Mouse (Mus musculus) lung, postnatal 0 days (tissue): ENCODE measurements around the gene Ttll12. TPM values are rescaled to one million over a fixed set of nuclear protein-coding genes. Genes with fewer than 3 reads are reported as not detected.

Source experiments
- ATAC-seq: fragments of 200-750 bp; cut with Nextera tagmentation; 2 replicates; pipeline ENCODE4 v1.8.0; 2017; ENCODE audit warnings: moderate library complexity
- DNase-seq: peaks from one replicate; pipeline ENCODE4 v3.0.0-alpha.2; 2016; ENCODE audit warnings: low spot score
- H3K27ac ChIP-seq: fragments of 300-500 bp; sonication (generic); 2 replicates; pipeline ENCODE4 v1.5.1; 2014; ENCODE audit warnings: antibody characterized with exemption, mild to moderate bottlenecking, low read length, mixed read lengths
- H3K27me3 ChIP-seq: fragments of 300-500 bp; sonication (generic); replicated peaks from 2 replicates; pipeline ENCODE4 v1.6.1; 2014; ENCODE audit warnings: low read length, mixed read lengths; ENCODE audit not compliant: insufficient read depth
- H3K36me3 ChIP-seq: fragments of 300-500 bp; sonication (generic); 2 replicates; pipeline ENCODE4 v1.6.1; 2014; ENCODE audit warnings: low read length, mixed read lengths; ENCODE audit not compliant: insufficient read depth
- H3K4me1 ChIP-seq: fragments of 300-500 bp; sonication (generic); 2 replicates; pipeline ENCODE4 v1.6.1; 2014; ENCODE audit warnings: antibody characterized with exemption, low read depth, low read length, mixed read lengths; ENCODE audit not compliant: insufficient read depth
- H3K4me2 ChIP-seq: fragments of 300-500 bp; sonication (generic); replicated peaks from 2 replicates; pipeline ENCODE4 v1.6.1; 2014; ENCODE audit warnings: low read depth, mild to moderate bottlenecking, low read length, moderate library complexity, mixed read lengths
- H3K4me3 ChIP-seq: fragments of 300-500 bp; sonication (generic); 2 replicates; pipeline ENCODE4 v1.5.1; 2014; ENCODE audit warnings: low read depth, low read length
- H3K9ac ChIP-seq: fragments of 300-500 bp; sonication (generic); replicated peaks from 2 replicates; pipeline ENCODE4 v1.6.1; 2014; ENCODE audit warnings: low read depth, mild to moderate bottlenecking
- H3K9me3 ChIP-seq: fragments of 300-500 bp; sonication (generic); 2 replicates; pipeline ENCODE4 v1.6.1; 2016; ENCODE audit warnings: low read length, mixed read lengths
- CTCF ChIP-seq: IDR thresholded peaks from 2 replicates; pipeline ENCODE4 v1.5.1; 2016; ENCODE audit warnings: antibody characterized with exemption, mild to moderate bottlenecking
- EP300 ChIP-seq: IDR thresholded peaks from 2 replicates; pipeline ENCODE4 v1.6.1; 2016; ENCODE audit warnings: antibody characterized with exemption, mild to moderate bottlenecking, control low read depth
- WGBS: fragments of 180-500 bp; shearing (Covaris S2); extraction: QIAGEN DNeasy Blood & Tissue Kit; methylation state at CpG from one replicate; pipeline ENCODE4 v1.1.7; 2014; 5-methylcytosine and 5-hydroxymethylcytosine counted together
- polyA plus RNA-seq: library from polyadenylated mRNA; unstranded; fragments of >200 nt; fragmentation: Nextera tagmentation; extraction: Ambion mirVana; gene quantifications from 2 replicates; pipeline ENCODE4 v1.2.1, GENCODE M21; 2015

The Ttll12 gene
- polyA plus RNA-seq, 1 experiment from 2014 or later: 12.3 TPM

GRCm38 (mm10) chr15:83601185-83601584 is 6.2 kb upstream of the Ttll12 start:
- DNase-seq: no peak
- Histone ChIP-seq H3K27ac (no peak overlapping the region), H3K9me3 (no peaks in the 10 kb centered on the region), H3K27me3 (no peaks in the 10 kb centered on the region), H3K9ac (no peak overlapping the region), H3K4me2 (no peak overlapping the region), H3K36me3 (no peaks in the 10 kb centered on the region), H3K4me1 (no peaks in the 10 kb centered on the region), H3K4me3 (no peak overlapping the region)
- no peak for ATAC-seq
- 75% methylated on average over 4 of the region's 4 CpGs for WGBS
- TF ChIP-seq EP300 (no peak), CTCF (no peak)

- no peak overlapping the region for H3K9ac ChIP-seq
- whole genome bisulfite sequencing: 80% methylated on average over 4 of the region's 4 CpGs
- H3K9me3 ChIP-seq: no peaks in the 10 kb centered on the region
- H3K4me2 ChIP-seq: no peak overlapping the region
- DNase-seq: no peak
- H3K27ac ChIP-seq: no peak overlapping the region
- H3K4me1 ChIP-seq: peaks cover 11% of the 10 kb centered on the region; the same call in 1 of the 2 replicates
- TF ChIP-seq CTCF (no peak), EP300 (no peak)
- no peak overlapping the region for H3K4me3 ChIP-seq
- H3K36me3 ChIP-seq: no peaks in the 10 kb centered on the region
- ATAC-seq: no peak
- no peaks in the 10 kb centered on the region for H3K27me3 ChIP-seq
These were observed 1.9 kb upstream of the Ttll12 start for GRCm38 (mm10) chr15:83596833-83597232.

- ATAC-seq (no peak), DNase-seq (no peak)
- Histone ChIP-seq H3K4me2 (peak overlapping the region; percentile 82), H3K4me3 (peak overlapping the region; percentile 58; the same call in 1 of the 2 replicates), H3K9ac (peak overlapping the region; percentile 55; the same call in 1 of the 2 replicates), H3K4me1 (peaks cover 11% of the 10 kb centered on the region; the same call in 1 of the 2 replicates), H3K27me3 (no peaks in the 10 kb centered on the region), H3K36me3 (no peaks in the 10 kb centered on the region), H3K27ac (no peak overlapping the region), H3K9me3 (no peaks in the 10 kb centered on the region)
- TF ChIP-seq CTCF: no peak
- TF ChIP-seq EP300: no peak
- 31% methylated on average over 7 of the region's 7 CpGs for WGBS
These were observed 381 bp upstream of the Ttll12 start for GRCm38 (mm10) chr15:83595364-83595711.

- DNase-seq: peak; percentile 28
- Histone ChIP-seq H3K9ac (peak overlapping the region; percentile 55; the same call in 1 of the 2 replicates), H3K27ac (no peak overlapping the region), H3K4me2 (peak overlapping the region; percentile 82), H3K4me1 (peaks cover 11% of the 10 kb centered on the region; the same call in 1 of the 2 replicates), H3K27me3 (no peaks in the 10 kb centered on the region), H3K4me3 (peak overlapping the region; percentile 58), H3K9me3 (no peaks in the 10 kb centered on the region), H3K36me3 (no peaks in the 10 kb centered on the region)
- peak; percentile 16; the same call in 1 of the 2 replicates for ATAC-seq
- WGBS: 11% methylated on average over 19 of the region's 19 CpGs
- TF ChIP-seq EP300 (no peak), CTCF (no peak)
These were observed 1.1 kb downstream of the Ttll12 start for GRCm38 (mm10) chr15:83593702-83594512.

GRCm38 (mm10) chr15:83593189-83593585 is 1.8 kb downstream of the Ttll12 start:
- peak; percentile 22 for DNase-seq
- no peaks in the 10 kb centered on the region for H3K36me3 ChIP-seq
- peak overlapping the region; percentile 40; the same call in 1 of the 2 replicates for H3K27ac ChIP-seq
- TF ChIP-seq CTCF (no peak), EP300 (no peak)
- no peak for ATAC-seq
- peaks cover 11% of the 10 kb centered on the region; the same call in 1 of the 2 replicates for H3K4me1 ChIP-seq
- no peaks in the 10 kb centered on the region for H3K27me3 ChIP-seq
- no peaks in the 10 kb centered on the region for H3K9me3 ChIP-seq
- H3K4me3 ChIP-seq: no peak overlapping the region
- no peak overlapping the region for H3K9ac ChIP-seq
- no peak overlapping the region for H3K4me2 ChIP-seq

- no peak overlapping the region for H3K9ac ChIP-seq
- DNase-seq (peak; percentile 23), ATAC-seq (no peak)
- H3K9me3 ChIP-seq: no peaks in the 10 kb centered on the region
- peak overlapping the region; percentile 40; the same call in 1 of the 2 replicates for H3K27ac ChIP-seq
- H3K4me2 ChIP-seq: no peak overlapping the region
- H3K4me3 ChIP-seq: no peak overlapping the region
- H3K36me3 ChIP-seq: no peaks in the 10 kb centered on the region
- H3K27me3 ChIP-seq: no peaks in the 10 kb centered on the region
- 53% methylated on average over 8 of the region's 8 CpGs for WGBS
- TF ChIP-seq EP300: no peak
- TF ChIP-seq CTCF: no peak
- peaks cover 11% of the 10 kb centered on the region; the same call in 1 of the 2 replicates for H3K4me1 ChIP-seq
These were observed 2.4 kb downstream of the Ttll12 start for GRCm38 (mm10) chr15:83592260-83593188.
